Comparison of ENCODE assay signal across 8 mouse cellular contexts in the genomic region with DNA sequence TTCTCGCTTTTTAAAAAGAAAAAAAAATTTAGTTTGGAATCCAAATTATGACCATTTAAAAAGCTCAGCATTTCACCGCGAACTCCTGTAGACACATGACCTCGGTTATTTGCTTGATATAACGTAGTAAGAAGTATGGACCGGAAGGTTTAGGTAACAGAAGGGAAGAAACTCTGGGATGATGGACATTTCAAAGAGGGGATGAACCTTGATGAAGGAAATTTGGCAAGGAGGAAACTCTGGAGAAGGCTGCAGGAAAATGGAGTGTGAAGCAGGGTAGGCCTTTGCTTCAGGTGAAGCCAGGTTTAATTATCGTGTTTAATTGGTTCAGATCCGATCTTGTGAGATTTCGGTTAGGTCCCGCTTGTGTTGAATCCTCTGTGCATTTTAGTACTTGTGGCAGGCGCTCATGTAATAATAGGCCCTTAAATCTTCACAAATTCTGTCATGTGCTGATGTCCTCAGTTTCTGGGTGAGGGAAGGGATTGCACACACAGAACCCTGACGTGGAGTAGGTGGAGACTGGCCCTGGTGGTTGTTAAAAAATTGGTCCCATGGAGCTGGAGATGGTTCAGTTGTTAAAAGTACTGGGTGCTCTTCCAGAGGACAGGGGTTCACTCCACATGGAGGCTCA. TPM values are rescaled to one million over a fixed set of nuclear protein-coding genes. Genes with fewer than 3 reads are reported as not detected.
DNase-seq lines count a peak whose midpoint lies in the region; ATAC-seq and TF ChIP-seq lines count a peak whose summit lies in the region.

No protein-coding gene starts in this region.

- H3K27me3 ChIP-seq in hindbrain, postnatal 0 days (ENCODE audit: insufficient read depth, low read length): no peaks in the 10 kb centered on the region
- H3K27me3 ChIP-seq in midbrain, postnatal 0 days (ENCODE audit: insufficient read depth, low read length): no peaks in the 10 kb centered on the region

- no peak for TF ChIP-seq POLR2A in cortical plate, adult 2 months (IDR thresholded peaks at IDR 0.05; ENCODE audit: extremely low read depth, insufficient read depth, low read length)

- H3K36me3 ChIP-seq in hindbrain, postnatal 0 days (ENCODE audit: insufficient read depth, low read length): peaks cover 5% of the 10 kb centered on the region
- H3K36me3 ChIP-seq in midbrain, postnatal 0 days (ENCODE audit: insufficient read depth, low read length): no peaks in the 10 kb centered on the region

- H3K9ac ChIP-seq in hindbrain, postnatal 0 days (replicated peaks; ENCODE audit: low read length): peak overlapping the region; percentile 86
- peak overlapping the region; percentile 92 for H3K9ac ChIP-seq in midbrain, postnatal 0 days (replicated peaks; ENCODE audit: low read length, poor library complexity, severe bottlenecking)

- intact Hi-C loops in left cerebral cortex, postnatal 14 days (cut with DNase I): loop anchor here (5.0 kb wide), 1 partner anchor 202 kb away; no protein-coding TSS in a partner anchor

- TF ChIP-seq CTCF in cortical plate, adult 2 months (IDR thresholded peaks at IDR 0.05; ENCODE audit: extremely low read depth, insufficient read depth, low read length): no peak
- TF ChIP-seq CTCF in hindbrain, postnatal 0 days (IDR thresholded peaks at IDR 0.05; ENCODE audit: low read depth): no peak
- no peak for TF ChIP-seq CTCF in midbrain, postnatal 0 days (IDR thresholded peaks at IDR 0.05)

- no peak for ATAC-seq in hindbrain, postnatal 0 days
- no peak for ATAC-seq in midbrain, postnatal 0 days (ENCODE audit: low FRiP score)

- DNase-seq in kidney, postnatal 14 days: peak; percentile 32
- no peak for DNase-seq in kidney, adult 9 months
- no peak for DNase-seq in hindbrain, postnatal 0 days (ENCODE audit: low spot score)
- DNase-seq in midbrain, postnatal 0 days (ENCODE audit: low spot score): no peak
- no peak for DNase-seq in left cerebral cortex, postnatal 14 days (ENCODE audit: low spot score in 2 of 2)
- DNase-seq in urinary bladder, postnatal 14 days (ENCODE audit: low spot score): no peak
- DNase-seq in ovary, adult 18-20 months (ENCODE audit: low spot score): no peak

- H3K27ac ChIP-seq in cortical plate, adult 2 months (ENCODE audit: insufficient read depth, low read length): no peak overlapping the region
- no peak overlapping the region for H3K27ac ChIP-seq in hindbrain, postnatal 0 days
- no peak overlapping the region for H3K27ac ChIP-seq in midbrain, postnatal 0 days (ENCODE audit: low read depth, low read length)

- H3K4me1 ChIP-seq in cortical plate, adult 2 months (ENCODE audit: control insufficient read depth, insufficient read depth, low read length): peaks cover 11% of the 10 kb centered on the region; the same call in 1 of the 2 replicates
- H3K4me1 ChIP-seq in hindbrain, postnatal 0 days (ENCODE audit: insufficient read depth, low read length): peaks cover 9% of the 10 kb centered on the region
- peaks cover 10% of the 10 kb centered on the region for H3K4me1 ChIP-seq in midbrain, postnatal 0 days (ENCODE audit: insufficient read depth, low read length)

- 38% methylated on average over 12 of the region's 12 CpGs for WGBS in hindbrain, postnatal 0 days
- 36% methylated on average over 12 of the region's 12 CpGs for WGBS in midbrain, postnatal 0 days

- H3K4me2 ChIP-seq in hindbrain, postnatal 0 days (ENCODE audit: low read depth, low read length): peak overlapping the region; percentile 70
- peak overlapping the region; percentile 69 for H3K4me2 ChIP-seq in midbrain, postnatal 0 days (ENCODE audit: low read depth, low read length, poor library complexity, severe bottlenecking)

- H3K9me3 ChIP-seq in hindbrain, postnatal 0 days (ENCODE audit: low read length): no peaks in the 10 kb centered on the region
- H3K9me3 ChIP-seq in midbrain, postnatal 0 days (ENCODE audit: low read length): no peaks in the 10 kb centered on the region

- peak overlapping the region; percentile 75 for H3K4me3 ChIP-seq in cortical plate, adult 2 months (ENCODE audit: insufficient read depth, low read length)
- peak overlapping the region; percentile 97 for H3K4me3 ChIP-seq in hindbrain, postnatal 0 days (ENCODE audit: low read length)
- peak overlapping the region; percentile 95 for H3K4me3 ChIP-seq in midbrain, postnatal 0 days (ENCODE audit: low read depth, low read length)

RNA-seq across cellular contexts. Expression of a gene that starts 2.2 kb away (rescaled TPM):
- polyA plus RNA-seq in cortical plate, adult 2 months (2012; rRNA removed): 75.5 and 78.1 TPM in 2 replicates
- 104 and 105 TPM in 2 replicates for total RNA-seq in hindbrain, postnatal 0 days (2014; rRNA removed)
- 166 and 168 TPM in 2 replicates for polyA plus RNA-seq in hindbrain, postnatal 0 days (2015; fragmentation: Nextera tagmentation; extraction: Ambion mirVana)
- 106 and 129 TPM in 2 replicates for total RNA-seq in midbrain, postnatal 0 days (2014; rRNA removed)
- polyA plus RNA-seq in midbrain, postnatal 0 days (2015; fragmentation: Nextera tagmentation; extraction: Ambion mirVana): 153 and 160 TPM in 2 replicates
- total RNA-seq in left cerebral cortex, postnatal 14 days (2021): 10 to 100 TPM; 72.3 to 79.3 TPM

RNA-seq across cellular contexts. Expression of a gene that starts 30.5 kb away (rescaled TPM):
- 2.2 and 2.3 TPM in 2 replicates for polyA plus RNA-seq in cortical plate, adult 2 months (2012; rRNA removed)
- total RNA-seq in hindbrain, postnatal 0 days (2014; rRNA removed): 2.6 and 4.1 TPM in 2 replicates
- polyA plus RNA-seq in hindbrain, postnatal 0 days (2015; fragmentation: Nextera tagmentation; extraction: Ambion mirVana): 3.7 and 5.4 TPM in 2 replicates
- 2.5 and 4.9 TPM in 2 replicates for total RNA-seq in midbrain, postnatal 0 days (2014; rRNA removed)
- polyA plus RNA-seq in midbrain, postnatal 0 days (2015; fragmentation: Nextera tagmentation; extraction: Ambion mirVana): 2.7 and 3.7 TPM in 2 replicates
- total RNA-seq in left cerebral cortex, postnatal 14 days (2021): 1 to 10 TPM; 3.0 to 7.5 TPM

RNA-seq across cellular contexts. Expression of a gene that starts 30.7 kb away (rescaled TPM):
- 8.7 and 10.0 TPM in 2 replicates for polyA plus RNA-seq in cortical plate, adult 2 months (2012; rRNA removed)
- 12.3 and 14.6 TPM in 2 replicates for total RNA-seq in hindbrain, postnatal 0 days (2014; rRNA removed)
- 15.1 and 19.6 TPM in 2 replicates for polyA plus RNA-seq in hindbrain, postnatal 0 days (2015; fragmentation: Nextera tagmentation; extraction: Ambion mirVana)
- 13.7 and 16.2 TPM in 2 replicates for total RNA-seq in midbrain, postnatal 0 days (2014; rRNA removed)
- 13.2 and 15.5 TPM in 2 replicates for polyA plus RNA-seq in midbrain, postnatal 0 days (2015; fragmentation: Nextera tagmentation; extraction: Ambion mirVana)
- total RNA-seq in left cerebral cortex, postnatal 14 days (2021): 10 to 100 TPM; 16.7 to 18.9 TPM
